Mouse (Mus musculus) cerebellum, adult 2 months (tissue): ENCODE data around the gene BC028528.

Experiments used
- CTCF ChIP-seq: fragments of 200-500 bp; IDR thresholded peaks from 2 replicates; pipeline ENCODE4 v1.5.1; 2011; ENCODE audit warnings: low read depth, mild to moderate bottlenecking, control low read depth, low read length, moderate library complexity, borderline replicate concordance; ENCODE audit not compliant: insufficient read depth
- POLR2A ChIP-seq: fragments of 200-500 bp; IDR thresholded peaks from 2 replicates; pipeline ENCODE4 v1.6.1; 2011; ENCODE audit warnings: low read length, control low read depth, borderline replicate concordance; ENCODE audit not compliant: insufficient read depth

DNA sequence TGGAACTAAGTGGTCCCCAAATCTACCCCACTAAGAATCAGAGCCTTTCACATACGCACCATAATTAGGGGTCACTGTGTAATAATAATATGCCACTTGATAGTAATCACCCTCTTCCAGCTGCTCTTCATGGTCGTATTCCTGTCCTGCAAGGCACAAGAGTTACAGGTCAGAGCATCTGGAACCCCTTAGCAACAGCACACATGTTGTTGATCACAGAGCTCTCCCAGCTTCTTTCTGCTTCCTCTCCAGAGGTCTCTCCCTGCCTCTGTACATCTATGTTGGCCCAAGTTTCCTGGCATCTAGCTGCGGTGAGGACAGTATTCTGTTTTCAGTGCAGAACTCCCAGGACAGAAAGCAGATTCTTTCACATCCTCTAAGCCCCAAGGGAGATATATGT, 2.1 kb downstream of the BC028528 start:
- no peak for TF ChIP-seq CTCF
- TF ChIP-seq POLR2A = no peak
